Mouse (Mus musculus) hematopoietic stem cell, adult 5-6 weeks (primary cell): ENCODE measurements around the gene Galnt18. TPM values are rescaled to one million over a fixed set of nuclear protein-coding genes. Genes with fewer than 3 reads are reported as not detected.
A peak's percentile ranks its signal among the peaks of the same experiment; 100 is the strongest.

Experiments used
- ATAC-seq, 2 experiments: fragments of 125-278 bp in 1 of 2; replicated peaks in 1 of 2; 2 replicates each; pipeline ENCODE4 v1.8.0; 2016 to 2017; ENCODE audit warnings: inconsistent platforms in 2 of 2, mild to moderate bottlenecking in 2 of 2, moderate number of reproducible peaks in 2 of 2, low read depth in 1 of 2, moderate TSS enrichment in 1 of 2; ENCODE audit not compliant: low FRiP score in 2 of 2, poor library complexity in 2 of 2, severe bottlenecking in 2 of 2, insufficient read depth in 1 of 2, low TSS enrichment in 1 of 2
- total RNA-seq: library from RNA; stranded (forward); fragments of 172-1452, 232-1000 nt; gene quantifications from 2 replicates; pipeline ENCODE4 v1.2.3, GENCODE M21; 2017

Galnt18 gene
- 0.25 and 0.74 TPM in 2 replicates for total RNA-seq

DNA sequence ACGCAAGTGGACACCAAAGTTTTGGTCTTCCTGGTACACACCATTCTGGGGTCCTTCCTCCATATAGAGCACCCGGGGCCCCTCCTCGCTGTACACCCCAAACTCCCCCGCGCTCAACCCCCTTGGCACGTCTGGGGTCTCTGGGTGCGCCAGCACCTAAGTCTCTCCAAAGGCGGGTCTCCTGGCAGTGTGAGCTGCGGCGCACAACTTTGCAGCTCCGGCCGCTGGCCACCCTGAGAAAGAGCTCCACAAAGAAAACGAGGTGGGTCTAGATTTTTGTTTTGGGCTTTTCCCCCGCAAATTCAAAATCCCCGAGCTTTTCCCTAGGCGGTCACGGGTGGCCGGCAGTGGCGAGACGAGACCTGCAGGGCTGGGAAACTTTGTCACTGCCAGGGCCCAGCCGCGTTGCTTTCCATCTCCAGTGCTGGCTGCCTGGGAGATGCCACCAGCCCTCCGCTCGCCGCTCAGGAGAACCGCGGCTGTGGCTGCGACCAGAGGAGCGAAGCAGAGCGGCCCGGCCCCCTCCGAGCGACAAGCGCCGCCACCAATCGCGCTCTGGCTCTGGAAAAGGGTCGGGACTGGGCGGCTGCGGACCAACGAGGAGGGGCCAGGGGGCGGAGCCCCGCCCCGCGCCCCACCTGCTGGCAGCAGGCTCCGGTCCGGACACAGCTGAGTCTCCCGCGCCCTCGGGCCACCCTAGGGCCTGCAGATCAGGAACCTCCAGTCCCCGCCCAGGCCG, at the start of gene Galnt18:
TSS of gene Galnt18 (minus strand) at position 474 of the 739 bp plus-strand sequence.
- peak; percentile 70 to 84 for ATAC-seq

DNA sequence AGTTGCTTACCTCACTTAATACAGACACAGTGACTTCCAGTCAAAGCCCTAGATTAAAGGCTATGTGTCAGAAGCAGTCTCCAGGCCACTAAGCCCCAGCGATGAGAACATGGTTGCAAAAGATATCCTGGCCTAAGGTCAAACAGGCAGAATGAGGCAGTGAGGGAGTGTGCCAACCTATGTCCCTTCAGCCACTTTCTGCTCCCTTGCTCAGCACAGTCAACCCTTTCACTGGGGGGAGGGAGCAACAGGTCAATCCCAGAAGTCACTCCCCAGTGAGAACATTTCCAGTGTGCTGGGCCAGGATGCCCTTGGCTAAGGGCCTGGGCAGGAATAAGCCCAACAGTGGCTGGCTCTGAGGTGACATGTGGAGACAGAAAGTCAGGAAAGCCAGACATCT, 47.6 kb upstream of the Galnt18 start:
- ATAC-seq = no peak

DNA sequence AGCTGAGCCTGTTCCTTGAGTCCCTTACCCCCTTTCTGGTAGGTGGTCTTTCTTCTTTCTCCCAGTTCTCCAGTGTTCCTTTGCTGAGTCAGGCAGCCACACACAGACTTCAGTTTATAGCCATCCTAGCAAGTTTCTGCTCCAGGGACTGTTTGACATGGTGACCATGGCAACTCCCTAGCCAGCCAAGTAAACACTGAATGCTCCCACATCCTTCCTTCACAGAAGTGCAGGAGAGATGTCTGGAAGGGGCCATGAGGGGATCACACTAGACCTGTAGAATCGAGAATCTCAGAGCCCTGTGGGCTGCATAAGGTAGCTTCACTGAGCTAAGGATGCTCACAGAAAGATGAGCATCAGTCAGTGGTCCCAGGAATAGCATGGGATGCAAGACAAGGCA, 33.3 kb upstream of the Galnt18 start:
- ATAC-seq = no peak

DNA sequence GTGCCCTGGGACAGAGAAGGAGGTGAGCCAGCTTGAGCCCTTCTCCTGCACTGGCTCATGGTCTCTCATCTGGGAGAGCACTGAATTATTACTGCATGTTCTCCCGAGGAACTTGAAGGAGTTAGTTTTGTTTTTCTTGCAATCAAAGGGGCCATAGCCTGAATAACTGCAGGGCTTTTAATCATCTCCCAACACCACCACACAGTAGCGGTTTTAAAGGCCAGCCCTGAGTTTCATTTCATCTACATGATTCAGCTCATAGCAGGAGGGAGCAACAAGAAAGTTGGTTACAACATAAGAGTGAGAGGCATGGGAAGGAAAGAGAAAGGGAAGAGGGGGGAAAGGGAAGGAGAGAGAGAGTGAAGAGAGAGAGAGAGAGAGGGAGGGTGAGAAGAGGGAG, 31.3 kb upstream of the Galnt18 start:
- no peak for ATAC-seq

DNA sequence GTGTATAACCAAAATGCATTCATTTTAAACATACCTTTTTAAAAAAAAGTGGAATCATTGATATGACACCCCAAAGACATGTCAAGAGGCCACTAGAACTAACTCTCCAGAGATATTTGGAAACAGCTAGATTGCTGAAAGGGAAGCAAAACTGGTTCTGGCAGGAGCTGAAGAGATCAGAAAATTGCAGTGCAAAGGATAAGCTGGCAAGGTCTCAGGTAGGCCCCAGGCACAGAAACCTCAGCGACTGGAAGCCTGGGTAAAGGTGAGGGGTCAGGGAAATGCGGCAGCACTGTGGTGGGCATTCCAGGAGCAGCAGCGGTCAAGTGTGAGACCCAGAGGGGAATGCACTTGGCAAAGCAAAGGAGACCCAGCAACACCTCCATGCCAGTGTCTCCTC, 30.0 kb upstream of the Galnt18 start:
- ATAC-seq = no peak

DNA sequence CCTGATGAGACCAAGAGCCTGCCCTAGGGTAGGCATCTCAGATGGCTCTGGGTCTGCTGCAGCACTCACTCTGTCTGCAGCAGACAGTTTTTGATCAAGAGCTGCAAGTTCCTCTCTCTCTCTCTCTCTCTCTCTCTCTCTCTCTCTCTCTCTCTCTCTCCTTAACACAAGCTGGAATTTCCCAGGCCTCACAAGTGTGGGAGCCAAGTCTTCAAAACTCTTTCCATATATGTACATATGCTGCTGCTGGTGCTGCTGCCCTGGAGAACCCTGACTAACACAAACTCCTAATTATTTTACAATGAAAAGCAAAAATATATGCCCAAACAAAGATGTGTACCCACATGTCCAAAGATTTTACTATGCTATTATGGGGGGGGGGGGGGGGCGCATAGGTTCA, 26.3 kb upstream of the Galnt18 start:
- no peak for ATAC-seq

DNA sequence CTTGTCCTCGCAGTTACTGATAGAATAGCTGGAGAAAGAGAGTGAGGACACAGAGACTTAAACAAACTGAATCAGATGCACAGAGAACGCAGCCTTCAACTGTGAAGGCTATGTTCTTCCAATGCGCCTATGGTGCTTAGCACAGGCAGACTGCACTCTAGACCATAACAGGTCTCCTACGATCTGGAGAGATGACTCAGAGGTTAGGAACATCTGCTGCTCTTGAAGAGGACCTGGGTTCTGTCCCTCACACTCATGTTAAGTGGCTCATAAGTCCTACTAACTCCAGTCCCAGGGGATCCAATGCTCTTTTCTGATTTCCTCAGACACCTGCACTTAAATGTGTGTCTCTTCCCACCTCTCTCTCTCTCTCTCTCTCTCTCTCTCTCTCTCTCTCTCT, 24.9 kb upstream of the Galnt18 start:
- ATAC-seq = no peak

DNA sequence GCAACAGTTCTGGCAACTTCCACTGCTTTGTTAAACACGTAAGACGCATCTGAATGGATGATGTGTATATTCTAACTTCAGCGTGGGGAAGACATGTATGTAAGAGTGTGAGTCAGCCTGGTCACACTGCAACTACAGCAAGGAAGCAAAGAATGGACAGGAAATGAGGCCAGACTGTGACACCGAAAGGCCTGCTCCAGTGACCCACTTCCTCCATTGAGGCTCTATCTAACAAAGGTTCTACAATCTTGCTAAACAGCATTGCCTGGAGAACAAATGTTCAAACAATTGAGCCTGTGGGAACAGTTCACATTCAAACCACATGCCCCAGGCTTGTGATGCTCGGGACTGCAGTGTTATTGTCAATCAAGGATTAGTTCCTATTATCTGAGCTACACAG, 21.0 kb upstream of the Galnt18 start:
- no peak for ATAC-seq

DNA sequence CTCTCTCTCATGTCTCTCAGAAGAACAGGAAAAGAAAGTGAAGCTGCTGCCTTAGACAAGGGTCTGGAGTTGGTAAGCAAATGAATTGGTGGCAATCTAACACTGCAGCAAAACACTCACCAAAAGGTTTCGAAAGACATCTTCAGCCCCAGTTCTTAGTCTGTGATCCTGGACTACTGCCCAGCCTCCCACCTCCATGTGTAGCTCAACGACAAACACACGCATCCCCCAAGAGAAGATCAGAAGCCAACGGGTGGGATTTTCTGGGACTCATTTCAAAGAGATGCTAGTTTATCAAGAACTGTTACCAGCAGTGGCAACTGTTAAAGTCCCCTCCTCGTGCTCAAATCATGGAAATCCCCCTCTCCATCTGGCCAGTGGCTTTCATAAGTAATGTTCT, 20.3 kb upstream of the Galnt18 start:
- ATAC-seq = no peak

DNA sequence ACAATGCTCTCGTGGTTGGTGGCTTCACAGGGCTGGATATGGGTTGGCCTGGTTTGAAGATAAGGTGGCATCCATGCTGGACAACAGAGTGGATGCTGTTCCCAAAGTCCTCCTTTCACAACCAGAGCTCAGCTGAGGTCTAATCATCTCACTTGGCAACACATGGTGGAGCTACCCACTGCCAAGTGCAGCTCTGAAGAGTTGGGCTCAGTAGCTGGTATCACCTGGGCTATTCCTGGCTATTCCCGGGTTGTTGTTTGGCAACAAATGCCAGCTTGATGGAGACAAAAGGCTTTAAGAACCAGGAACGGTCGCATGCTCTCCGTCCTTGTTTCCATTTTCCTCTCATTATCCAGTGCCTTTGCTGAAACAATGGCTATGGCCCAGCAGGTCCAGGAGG, 19.2 kb upstream of the Galnt18 start:
- no peak for ATAC-seq

DNA sequence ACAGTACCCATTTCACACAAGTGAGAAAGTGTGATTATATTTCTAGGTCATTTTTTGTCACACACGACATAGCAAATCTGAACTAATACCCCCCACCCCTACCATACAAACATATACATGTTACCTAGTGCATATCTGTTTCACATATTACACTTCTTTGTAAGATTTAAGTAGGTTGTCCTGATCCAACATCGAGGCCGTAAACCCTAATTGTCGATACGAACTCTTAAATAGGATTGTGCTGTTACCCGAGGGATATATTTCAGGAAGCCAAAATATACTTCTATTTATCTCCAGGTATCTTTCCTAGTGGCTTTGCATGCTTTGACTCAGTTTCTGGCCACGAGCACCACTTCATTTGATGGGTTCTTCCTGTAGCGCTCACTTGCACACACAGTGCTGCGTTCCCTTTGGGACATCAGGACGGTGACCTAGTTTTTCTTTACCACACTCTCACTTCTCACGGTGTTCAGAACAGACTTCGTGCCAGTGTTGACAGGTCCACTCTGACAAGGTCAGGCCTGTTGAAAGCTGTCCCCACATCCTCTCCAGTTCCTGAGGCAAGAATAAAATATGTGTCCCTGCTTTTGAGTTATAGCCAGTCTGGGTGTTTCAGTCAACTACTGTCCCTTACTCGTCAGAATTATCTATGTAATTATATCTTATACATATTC, 17.7 kb upstream of the Galnt18 start:
- no peak; a peak in 1 of 4 replicates for ATAC-seq

DNA sequence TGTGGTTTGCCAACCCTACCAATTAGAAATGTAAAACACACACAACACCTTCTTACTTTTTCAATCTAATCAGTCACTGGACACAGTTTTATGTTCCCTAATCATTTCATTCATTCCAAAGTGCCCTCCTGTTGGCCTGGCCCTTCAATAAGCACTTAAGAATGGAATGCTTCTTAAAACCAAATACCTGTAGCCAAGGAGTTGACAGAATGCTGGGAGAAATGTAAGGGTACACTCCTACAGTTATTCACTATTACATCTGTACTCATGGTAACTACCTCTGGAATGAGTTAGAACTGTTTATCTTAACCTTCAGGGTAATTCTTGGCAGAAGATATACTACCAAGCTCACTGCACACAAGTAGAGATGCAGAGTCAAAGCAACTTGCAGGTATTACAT, 15.3 kb upstream of the Galnt18 start:
- no peak for ATAC-seq

DNA sequence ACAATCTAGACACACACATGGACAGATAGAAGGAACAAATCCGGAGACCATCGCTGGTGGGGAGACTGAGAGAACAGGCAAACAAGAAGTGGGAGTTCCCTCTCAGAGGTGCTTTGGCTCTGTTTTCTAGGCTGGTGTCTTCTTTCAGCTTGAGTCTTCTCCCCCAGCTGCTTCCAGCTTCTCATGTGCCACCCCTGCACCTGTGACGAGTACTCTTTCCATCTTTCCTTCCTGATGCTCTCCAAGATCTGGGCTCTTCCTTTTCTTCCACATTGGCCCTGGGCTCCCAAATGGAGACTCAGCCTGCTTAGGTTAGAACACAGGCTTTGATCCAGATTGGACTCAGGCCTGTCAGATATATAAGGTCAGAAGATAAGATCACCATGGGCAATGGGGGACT, 12.4 kb upstream of the Galnt18 start:
- ATAC-seq = no peak

DNA sequence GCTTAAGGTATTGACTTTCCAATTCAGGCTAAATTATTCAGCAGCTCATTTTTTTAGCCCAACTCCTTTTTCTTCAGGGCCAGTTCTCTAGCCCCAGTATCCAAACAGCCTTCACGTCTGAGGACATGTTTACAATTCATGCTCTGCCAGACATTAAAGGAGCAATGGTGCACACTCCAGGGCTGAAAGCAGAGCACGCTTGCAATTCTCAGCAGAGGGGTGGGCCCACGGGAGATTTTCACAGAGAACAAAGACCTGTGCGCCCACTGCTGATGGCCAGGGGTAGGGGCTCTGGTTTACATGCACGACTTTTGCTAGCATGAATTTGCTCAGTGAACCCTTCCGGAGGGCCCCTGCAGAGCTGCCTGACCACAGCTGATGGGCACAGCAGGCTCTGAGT, 11.6 kb upstream of the Galnt18 start:
- no peak for ATAC-seq

DNA sequence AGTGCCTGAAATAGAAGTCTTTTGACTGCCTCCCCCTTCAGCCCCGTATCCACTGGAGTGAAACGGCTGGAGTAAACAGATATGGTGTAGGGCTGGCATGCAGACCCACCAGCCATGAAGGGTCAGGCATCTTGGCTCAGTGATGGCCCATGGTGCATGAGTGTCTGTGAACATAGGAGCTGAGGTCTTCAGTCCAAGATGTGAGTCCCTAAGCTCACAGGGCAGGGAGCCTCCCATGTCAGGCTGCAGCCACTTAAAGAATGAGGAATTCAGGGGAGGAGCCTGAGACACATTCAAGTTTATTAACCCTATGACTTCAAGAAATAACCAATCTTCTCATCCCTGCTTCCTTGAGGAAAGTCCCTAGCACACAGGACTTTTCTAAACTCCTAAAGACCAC, 8.1 kb upstream of the Galnt18 start:
- ATAC-seq = no peak

DNA sequence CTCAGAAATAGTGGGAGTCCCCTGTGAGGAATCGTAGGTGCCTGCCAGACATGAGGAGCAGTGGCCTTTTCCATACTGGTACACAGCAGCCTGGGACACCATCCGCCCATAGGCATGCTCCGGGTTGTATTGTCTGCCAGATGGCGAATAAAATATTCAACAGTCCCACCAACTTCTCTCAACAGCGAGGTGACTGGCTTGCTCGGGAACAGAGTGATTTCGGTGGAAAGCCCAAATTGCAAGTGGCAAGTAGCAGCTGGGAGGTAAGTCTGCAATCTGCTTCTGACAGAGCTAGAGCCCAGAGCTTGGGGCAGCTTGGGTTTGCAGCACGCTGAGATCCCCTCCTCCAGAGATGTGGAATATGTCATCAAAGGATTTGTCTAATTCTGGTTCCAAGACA, 5.7 kb upstream of the Galnt18 start:
- no peak for ATAC-seq

DNA sequence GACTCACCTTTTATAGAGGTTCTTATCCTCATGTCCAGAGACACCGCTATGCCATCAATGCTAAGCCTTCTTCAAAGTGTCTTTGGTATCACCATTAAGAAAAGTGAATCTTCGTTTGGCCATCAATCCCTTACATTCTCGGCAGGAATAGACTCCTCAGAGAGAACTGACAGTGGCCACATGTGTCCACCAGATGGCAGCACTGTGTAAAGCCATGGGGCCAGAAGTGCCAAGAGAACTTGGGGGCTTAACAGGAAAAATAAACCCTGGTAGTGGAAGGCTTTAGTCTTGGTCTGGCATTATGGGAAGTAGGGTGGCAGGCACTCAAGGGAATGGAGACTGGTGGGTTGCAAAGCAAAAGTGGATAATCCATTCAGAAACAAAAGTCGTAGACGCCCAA, 2.3 kb upstream of the Galnt18 start:
- ATAC-seq = peak in 1 of 2 experiments; percentile 40; a peak in 1 of 4 replicates

DNA sequence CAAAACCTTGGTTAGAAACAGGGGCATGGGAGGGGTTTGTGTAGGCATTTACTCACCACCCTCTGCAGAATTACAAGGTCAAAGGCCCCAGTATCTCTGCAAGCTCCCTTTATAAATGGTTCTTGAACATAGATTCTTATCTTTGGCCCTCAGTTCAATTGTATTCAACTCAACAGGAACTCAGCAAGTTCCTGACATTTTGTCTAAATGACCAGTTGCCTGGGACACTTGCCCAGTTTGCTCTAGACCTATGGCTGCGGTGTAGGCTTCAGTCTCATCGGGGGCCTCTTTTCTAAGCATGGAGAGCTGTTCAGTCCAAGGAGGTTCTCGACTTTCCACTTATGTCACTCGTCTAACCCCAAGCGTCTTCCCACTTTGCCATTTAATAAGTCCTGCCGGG, 1.5 kb upstream of the Galnt18 start:
- no peak for ATAC-seq
